In genomic region chr5:140107907-140108306, GRCm38 (mm10) we compare ENCODE assay signal across 19 mouse cellular contexts.
A peak's percentile ranks its signal among the peaks of the same experiment; 100 is the strongest.
DNase-seq lines count a peak whose midpoint lies in the region; ATAC-seq and TF ChIP-seq lines count a peak whose summit lies in the region.
"Had no signal": no experiment of that assay in that cellular context is flagged by ENCODE, and none has a peak within 500 bp of the region (broad histone marks: within the 10 kb centered on the region; RNA-seq: fewer than 3 reads in every experiment).

No protein-coding gene starts in this region.

- DNase-seq in lung, postnatal 25 days (ENCODE audit: low spot score), result peak; percentile 71
- no peak for DNase-seq in kidney, postnatal 4 days
- no peak for DNase-seq in embryonic facial prominence, embryonic 10.5 days (ENCODE audit: low spot score)
- DNase-seq in thymus, adult 18-20 months, result no peak
- DNase-seq: adrenal gland, postnatal 10 days; cerebellum, adult 8-10 months; gastrocnemius, postnatal 25 days; kidney, adult 9 months; kidney, postnatal 25 days; retina, postnatal 1 day; thymus, postnatal 25 days had no signal

- H3K36me3 ChIP-seq in embryonic facial prominence, embryonic 10.5 days (replicated peaks), result peaks cover 31% of the 10 kb centered on the region
- H3K36me3 ChIP-seq: heart, embryonic 15.5 days had no signal

- no peak for TF ChIP-seq CTCF in bone marrow macrophage, adult 2 months (IDR thresholded peaks at IDR 0.05; ENCODE audit: low read depth, low read length)

- no peaks in the 10 kb centered on the region for H3K27me3 ChIP-seq in embryonic facial prominence, embryonic 10.5 days (replicated peaks; ENCODE audit: low read depth, poor library complexity, severe bottlenecking)
- H3K27me3 ChIP-seq: embryonic facial prominence, embryonic 13.5 days; heart, embryonic 15.5 days; limb, embryonic 13.5 days had no signal

- TF ChIP-seq POLR2A in bone marrow macrophage, adult 2 months (IDR thresholded peaks at IDR 0.05; ENCODE audit: borderline replicate concordance, low read depth, low read length), result no peak

- peak overlapping the region; percentile 88 for H3K27ac ChIP-seq in bone marrow macrophage, adult 2 months (ENCODE audit: insufficient read depth, low read depth, low read length)
- H3K27ac ChIP-seq in embryonic facial prominence, embryonic 10.5 days (replicated peaks), result no peak overlapping the region
- H3K27ac ChIP-seq: embryonic facial prominence, embryonic 13.5 days; heart, embryonic 15.5 days; limb, embryonic 13.5 days had no signal

- 87% methylated on average over 2 of the region's 2 CpGs for WGBS in embryonic facial prominence, embryonic 10.5 days

- H3K9me3 ChIP-seq in embryonic facial prominence, embryonic 10.5 days, result no peaks in the 10 kb centered on the region
- H3K9me3 ChIP-seq: embryonic facial prominence, embryonic 13.5 days; heart, embryonic 15.5 days; limb, embryonic 13.5 days had no signal

- H3K4me3 ChIP-seq in bone marrow macrophage, adult 2 months (ENCODE audit: insufficient read depth, low read length), result no peak overlapping the region
- H3K4me3 ChIP-seq in embryonic facial prominence, embryonic 10.5 days, result no peak overlapping the region
- H3K4me3 ChIP-seq: embryonic facial prominence, embryonic 13.5 days; heart, embryonic 15.5 days; limb, embryonic 13.5 days had no signal

- peak; percentile 94 for ATAC-seq in granulocyte monocyte progenitor cell, adult 5-6 weeks (replicated peaks; ENCODE audit: poor library complexity, severe bottlenecking)
- ATAC-seq in neutrophil, adult 5-6 weeks (ENCODE audit: extremely low read depth, insufficient number of reproducible peaks, low FRiP score, poor library complexity, severe bottlenecking), result peak; percentile 83
- ATAC-seq: forebrain, embryonic 14.5 days; midbrain, embryonic 16.5 days had no signal

- H3K4me1 ChIP-seq in bone marrow macrophage, adult 2 months (ENCODE audit: control insufficient read depth, insufficient read depth, low read length), result peaks cover 39% of the 10 kb centered on the region
- peaks cover 9% of the 10 kb centered on the region for H3K4me1 ChIP-seq in embryonic facial prominence, embryonic 10.5 days
- H3K4me1 ChIP-seq: heart, embryonic 15.5 days had no signal
